Mouse (Mus musculus) liver, adult 2 months (tissue): Measurements from ENCODE around the gene Ttc21a. TPM values are rescaled to one million over a fixed set of nuclear protein-coding genes. Genes with fewer than 3 reads are reported as not detected.

ENCODE experiments used
- DNase-seq: peaks from one replicate; pipeline ENCODE4 v3.0.0-alpha.2; 2011; ENCODE audit warnings: low read depth, low spot score; ENCODE audit errors: extremely low read depth
- H3K27ac ChIP-seq: fragments of 200-500 bp; replicated peaks from 2 replicates; pipeline ENCODE4 v1.5.1; 2012; ENCODE audit warnings: low read depth, mild to moderate bottlenecking, control low read depth, inconsistent platforms, low read length; ENCODE audit not compliant: insufficient read depth
- H3K27me3 ChIP-seq: fragments of 200-500 bp; 2 replicates; pipeline ENCODE4 v1.6.1; 2012; ENCODE audit warnings: mild to moderate bottlenecking, moderate library complexity, low read length, inconsistent platforms; ENCODE audit not compliant: control insufficient read depth, insufficient read depth
- H3K36me3 ChIP-seq: fragments of 200-500 bp; 2 replicates; pipeline ENCODE4 v1.6.1; 2012; ENCODE audit warnings: low read length, inconsistent platforms; ENCODE audit not compliant: control insufficient read depth, insufficient read depth
- H3K4me1 ChIP-seq: fragments of 200-500 bp; 2 replicates; pipeline ENCODE4 v1.6.1; 2011; ENCODE audit warnings: low read length; ENCODE audit not compliant: control insufficient read depth, insufficient read depth
- H3K4me3 ChIP-seq: fragments of 200-500 bp; 2 replicates; pipeline ENCODE4 v1.5.1; 2011; ENCODE audit warnings: low read depth, mild to moderate bottlenecking, control low read depth, low read length, moderate library complexity; ENCODE audit not compliant: insufficient read depth
- H3K79me2 ChIP-seq: fragments of 200-500 bp; 2 replicates; pipeline ENCODE4 v1.6.1; 2012; ENCODE audit warnings: inconsistent platforms, mild to moderate bottlenecking, low read length, moderate library complexity; ENCODE audit not compliant: control insufficient read depth, insufficient read depth
- H3K9ac ChIP-seq: fragments of 200-500 bp; 2 replicates; pipeline ENCODE4 v1.6.1; 2012; ENCODE audit warnings: low read depth, mild to moderate bottlenecking, control low read depth, inconsistent platforms, low read length
- CTCF ChIP-seq: fragments of 200-500 bp; IDR thresholded peaks from 2 replicates; pipeline ENCODE4 v1.5.1; 2011; ENCODE audit warnings: low read depth, low read length, control low read depth
- POLR2A ChIP-seq: fragments of 200-500 bp; IDR thresholded peaks from 2 replicates; pipeline ENCODE4 v1.6.1; 2011; ENCODE audit warnings: low read length, control low read depth; ENCODE audit not compliant: insufficient read depth; ENCODE audit errors: extremely low read depth
- whole genome bisulfite sequencing: fragments of 180-500 bp; shearing (Covaris S2); methylation state at CpG from one replicate; pipeline ENCODE4 v1.1.7; 2018; 5-methylcytosine and 5-hydroxymethylcytosine counted together
- polyA plus RNA-seq: library from polyadenylated mRNA; depleted of rRNA; stranded (reverse); fragments of >200 nt; gene quantifications from 2 replicates; pipeline ENCODE4 v1.2.3, GENCODE M21; 2012
- total RNA-seq: library from RNA; depleted of rRNA; stranded (reverse); fragments of >200 nt; gene quantifications from 2 replicates; pipeline ENCODE4 v1.2.3, GENCODE M21; 2014

Ttc21a gene
- total and polyA plus RNA-seq, 2 experiments = not detected

GRCm38 (mm10) chr9:119970221-119970620 lies 32.8 kb downstream of the Ttc21a start:
- H3K9ac ChIP-seq = no peak overlapping the region
- no peak overlapping the region for H3K4me3 ChIP-seq
- DNase-seq = peak; percentile 60
- no peaks in the 10 kb centered on the region; the same call in 1 of the 2 replicates for H3K79me2 ChIP-seq
- TF ChIP-seq POLR2A (no peak), CTCF (peak; percentile 69)
- H3K27me3 ChIP-seq = no peaks in the 10 kb centered on the region
- WGBS = 10% methylated on average over 6 of the region's 6 CpGs
- peaks cover 10% of the 10 kb centered on the region for H3K4me1 ChIP-seq
- no peak overlapping the region for H3K27ac ChIP-seq
- H3K36me3 ChIP-seq = peaks cover 21% of the 10 kb centered on the region

DNA sequence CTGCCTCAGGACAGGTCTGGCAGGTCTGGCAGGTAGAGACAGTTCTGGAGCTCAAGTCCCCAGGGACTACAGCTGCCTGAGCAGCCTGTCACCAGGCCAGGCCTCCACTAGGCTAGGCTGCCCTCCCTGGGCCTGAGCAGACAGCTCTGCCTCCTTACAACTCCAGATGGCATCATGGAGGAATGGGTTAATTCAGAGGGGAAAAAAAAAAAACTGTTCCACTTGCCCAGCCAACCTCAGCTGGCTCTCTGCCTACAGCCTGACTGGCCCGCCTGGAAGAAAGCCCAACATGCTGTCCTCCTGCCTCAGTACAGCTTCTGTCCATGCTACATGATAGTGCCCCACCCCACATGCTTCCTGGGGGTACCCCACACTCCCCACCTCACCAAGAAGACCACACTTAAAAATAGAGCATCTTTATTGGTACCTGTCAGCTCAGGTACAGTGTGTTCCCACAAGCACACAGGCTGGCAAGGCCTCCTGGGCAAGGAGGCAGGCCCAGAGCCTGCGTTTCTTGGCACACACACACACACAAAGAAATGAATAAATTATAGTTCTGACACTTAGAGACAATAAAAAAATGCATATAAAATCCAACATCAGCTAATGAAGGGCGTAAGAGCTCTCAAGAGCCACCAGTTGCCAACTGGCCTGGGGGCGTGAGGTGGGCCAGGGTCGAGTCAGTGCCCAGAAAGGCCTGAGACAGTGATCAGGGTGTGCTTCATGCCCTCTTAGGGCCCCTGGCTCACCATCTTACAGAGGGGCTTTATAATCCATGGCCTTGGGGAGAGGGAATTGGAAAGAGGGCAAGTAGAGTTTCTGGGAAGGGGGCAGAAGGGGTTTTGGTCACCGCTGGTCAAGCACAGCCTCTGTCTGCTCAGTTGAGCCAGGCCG lies 33.6 kb downstream of the Ttc21a start:
- Histone ChIP-seq H3K27ac (no peak overlapping the region), H3K4me3 (no peak overlapping the region), H3K36me3 (peaks cover 22% of the 10 kb centered on the region), H3K9ac (no peak overlapping the region), H3K79me2 (no peaks in the 10 kb centered on the region; the same call in 1 of the 2 replicates), H3K27me3 (no peaks in the 10 kb centered on the region), H3K4me1 (peaks cover 10% of the 10 kb centered on the region)
- 63% methylated on average over 7 of the region's 7 CpGs for WGBS
- TF ChIP-seq CTCF (no peak), POLR2A (no peak)
- DNase-seq = peak; percentile 63

DNA sequence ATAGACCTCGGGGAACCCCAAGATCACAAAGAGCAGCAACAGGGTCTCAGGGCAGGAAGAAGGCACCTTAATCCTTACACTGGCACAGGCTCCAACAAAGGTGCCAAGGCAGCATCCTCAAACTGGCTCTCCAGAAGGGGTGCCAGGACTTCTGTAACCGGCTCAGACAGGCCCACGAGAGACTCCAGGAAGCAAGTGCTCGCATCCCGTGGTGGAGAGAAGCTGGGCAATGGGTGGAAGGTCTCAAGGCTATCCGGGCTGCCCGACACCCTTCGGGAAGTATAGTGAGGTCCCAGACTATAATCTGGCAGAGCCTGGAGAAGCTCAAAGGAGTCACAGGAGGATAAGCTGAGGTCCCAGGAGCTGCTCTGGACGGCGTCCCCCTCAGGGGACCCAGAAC lies 34.8 kb downstream of the Ttc21a start:
- no peak overlapping the region for H3K27ac ChIP-seq
- TF ChIP-seq CTCF = no peak
- no peak for DNase-seq

GRCm38 (mm10) chr9:119972582-119972981 lies 35.2 kb downstream of the Ttc21a start:
- H3K4me3 ChIP-seq = no peak overlapping the region
- peaks cover 13% of the 10 kb centered on the region for H3K4me1 ChIP-seq
- H3K79me2 ChIP-seq = peaks cover 9% of the 10 kb centered on the region
- no peak overlapping the region for H3K27ac ChIP-seq
- DNase-seq = peak; percentile 94
- 20% methylated on average over 12 of the region's 12 CpGs for WGBS
- no peak for TF ChIP-seq POLR2A
- TF ChIP-seq CTCF = no peak
- no peak overlapping the region for H3K9ac ChIP-seq
- peaks cover 25% of the 10 kb centered on the region for H3K36me3 ChIP-seq
- no peaks in the 10 kb centered on the region for H3K27me3 ChIP-seq

More for the DNA sequence above, 34.8 kb downstream of the Ttc21a start:
- H3K4me1 ChIP-seq = peaks cover 10% of the 10 kb centered on the region
- H3K9ac ChIP-seq = no peak overlapping the region
- H3K27me3 ChIP-seq = no peaks in the 10 kb centered on the region
- peaks cover 25% of the 10 kb centered on the region for H3K36me3 ChIP-seq
- WGBS = 85% methylated on average over 10 of the region's 10 CpGs
- H3K79me2 ChIP-seq = peaks cover 4% of the 10 kb centered on the region
- H3K4me3 ChIP-seq = no peak overlapping the region

GRCm38 (mm10) chr9:119973281-119973680 lies 35.9 kb downstream of the Ttc21a start:
- no peaks in the 10 kb centered on the region for H3K27me3 ChIP-seq
- H3K79me2 ChIP-seq = peaks cover 13% of the 10 kb centered on the region
- H3K9ac ChIP-seq = no peak overlapping the region
- 94% methylated on average over 23 of the region's 23 CpGs for WGBS
- H3K36me3 ChIP-seq = peaks cover 25% of the 10 kb centered on the region
- TF ChIP-seq POLR2A (no peak), CTCF (no peak)
- H3K4me1 ChIP-seq = peaks cover 17% of the 10 kb centered on the region
- no peak for DNase-seq
- no peak overlapping the region for H3K27ac ChIP-seq
- H3K4me3 ChIP-seq = no peak overlapping the region

DNA sequence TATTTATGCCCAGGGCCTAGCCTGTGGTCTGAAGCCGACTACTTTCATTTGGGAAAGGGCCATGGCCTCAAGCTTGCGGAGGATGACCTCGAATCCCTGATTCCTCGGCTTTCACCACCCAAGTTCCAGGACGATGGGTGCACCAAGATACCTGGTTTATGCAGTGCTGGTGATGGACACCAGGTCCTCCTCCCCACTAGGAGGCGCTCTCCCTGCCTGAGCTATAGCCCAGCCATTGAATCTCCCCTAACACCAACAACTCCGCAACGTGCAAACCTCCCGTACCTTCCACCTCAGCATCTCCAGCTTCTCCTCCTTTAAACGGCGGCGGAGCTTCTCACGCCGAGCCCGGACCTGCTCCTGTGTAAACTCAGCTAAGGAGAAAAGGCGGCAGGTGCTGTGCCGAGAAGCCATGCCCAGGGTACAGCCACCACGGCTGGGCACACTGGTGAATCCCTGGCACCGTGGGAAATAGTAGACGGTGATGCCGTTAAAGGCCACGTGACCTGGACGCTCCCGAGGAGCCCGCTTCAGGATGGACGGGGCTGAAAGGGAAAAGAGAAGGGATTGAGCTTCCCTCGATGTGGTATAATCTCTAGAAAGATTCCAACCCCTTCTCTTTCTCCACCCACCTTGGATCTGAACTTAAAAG lies 36.6 kb downstream of the Ttc21a start:
- DNase-seq = no peak
- H3K27ac ChIP-seq = no peak overlapping the region
- TF ChIP-seq POLR2A (no peak), CTCF (peak; percentile 77)
- peaks cover 25% of the 10 kb centered on the region for H3K36me3 ChIP-seq
- H3K27me3 ChIP-seq = no peaks in the 10 kb centered on the region
- 94% methylated on average over 27 of the region's 27 CpGs for WGBS
- no peak overlapping the region for H3K4me3 ChIP-seq
- no peak overlapping the region for H3K9ac ChIP-seq
- H3K79me2 ChIP-seq = peaks cover 20% of the 10 kb centered on the region
- H3K4me1 ChIP-seq = peaks cover 24% of the 10 kb centered on the region
